Mouse (Mus musculus): ENCODE measurements at regions not wholly inside any gene's neighbourhood (a gene's known extent, or its start where the extent isn't known, plus 50 kb on each side); places are given as distances from the start of the nearest gene placed in this dataset.
A peak's percentile ranks its signal among the peaks of the same experiment; 100 is the strongest.

- no peak overlapping the region for H3K4me2 ChIP-seq (ENCODE audit: low read length)
- TF ChIP-seq CTCF (IDR thresholded peaks at IDR 0.05; ENCODE audit: low read depth) = no peak
- H3K27ac ChIP-seq = no peak overlapping the region
- H3K9ac ChIP-seq (ENCODE audit: low read depth, low read length) = no peak overlapping the region
- H3K9me3 ChIP-seq (replicated peaks; ENCODE audit: low read length) = no peaks in the 10 kb centered on the region
- no peak overlapping the region for H3K4me3 ChIP-seq (replicated peaks; ENCODE audit: low read depth, low read length)
- H3K4me1 ChIP-seq (replicated peaks; ENCODE audit: insufficient read depth, low read length) = no peaks in the 10 kb centered on the region
- ATAC-seq (replicated peaks; ENCODE audit: low FRiP score, low read depth) = no peak
- H3K36me3 ChIP-seq (ENCODE audit: insufficient read depth, low read length) = no peaks in the 10 kb centered on the region
- H3K27me3 ChIP-seq (ENCODE audit: insufficient read depth, low read length) = no peaks in the 10 kb centered on the region
- no peak for DNase-seq (ENCODE audit: low spot score)
- WGBS = 81% methylated on average over 5 of the region's 5 CpGs
These were observed 85.0 kb downstream of the Glrx3 start for GRCm38 (mm10) chr7:137522450-137522849.

DNA sequence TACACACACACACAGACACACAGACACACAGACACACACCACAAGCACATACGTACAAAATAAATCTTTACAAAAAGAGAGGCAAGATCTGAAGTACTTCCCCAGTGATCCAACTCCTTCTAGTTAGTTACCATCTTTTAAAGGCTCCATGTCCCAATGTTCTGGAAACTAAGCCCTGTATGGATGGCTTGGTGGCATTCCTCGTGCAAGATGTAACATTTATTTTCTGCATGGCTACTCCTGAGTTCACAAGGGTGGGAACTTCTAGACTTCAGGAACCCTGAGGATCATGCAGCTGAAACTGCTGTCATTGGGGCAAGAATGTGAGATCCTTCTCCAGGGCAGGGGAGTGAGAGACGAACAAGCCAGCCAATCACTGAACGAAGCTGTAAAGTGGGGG lies 96.1 kb downstream of the Glrx3 start:
- no peak overlapping the region for H3K27ac ChIP-seq
- no peaks in the 10 kb centered on the region for H3K27me3 ChIP-seq (ENCODE audit: insufficient read depth, low read length)
- 72% methylated on average over 4 of the region's 4 CpGs for WGBS
- ATAC-seq (replicated peaks; ENCODE audit: low FRiP score, low read depth) = no peak
- H3K4me1 ChIP-seq (replicated peaks; ENCODE audit: insufficient read depth, low read length) = no peaks in the 10 kb centered on the region
- TF ChIP-seq CTCF (IDR thresholded peaks at IDR 0.05; ENCODE audit: low read depth) = no peak
- no peaks in the 10 kb centered on the region for H3K36me3 ChIP-seq (ENCODE audit: insufficient read depth, low read length)
- no peak overlapping the region for H3K9ac ChIP-seq (ENCODE audit: low read depth, low read length)
- H3K9me3 ChIP-seq (replicated peaks; ENCODE audit: low read length) = no peaks in the 10 kb centered on the region
- no peak for DNase-seq (ENCODE audit: low spot score)
- H3K4me2 ChIP-seq (ENCODE audit: low read length) = no peak overlapping the region
- H3K4me3 ChIP-seq (replicated peaks; ENCODE audit: low read depth, low read length) = no peak overlapping the region

DNA sequence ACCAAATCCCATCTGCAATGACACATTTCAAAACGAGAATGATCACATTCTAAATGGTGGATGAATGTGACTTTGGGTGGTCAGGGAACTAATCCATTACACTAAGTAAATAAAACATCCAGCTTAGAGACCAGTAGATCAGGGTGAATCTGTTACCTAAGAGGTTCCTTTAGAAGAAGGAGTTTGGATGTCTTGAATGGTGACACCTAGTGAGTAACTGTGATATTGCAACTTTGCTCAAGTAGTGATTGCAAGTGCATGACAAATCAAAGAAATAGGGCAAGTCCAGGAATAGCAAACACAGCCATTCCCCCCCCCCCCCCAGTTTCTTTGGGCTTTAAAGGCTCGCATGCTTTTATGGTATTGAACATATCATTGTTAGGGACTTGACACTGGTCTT lies 112.6 kb downstream of the Glrx3 start:
- Histone ChIP-seq H3K4me3 (replicated peaks; ENCODE audit: low read depth, low read length) (no peak overlapping the region), H3K4me1 (replicated peaks; ENCODE audit: insufficient read depth, low read length) (no peaks in the 10 kb centered on the region), H3K9me3 (replicated peaks; ENCODE audit: low read length) (no peaks in the 10 kb centered on the region), H3K27ac (no peak overlapping the region), H3K36me3 (ENCODE audit: insufficient read depth, low read length) (no peaks in the 10 kb centered on the region), H3K9ac (ENCODE audit: low read depth, low read length) (no peak overlapping the region), H3K27me3 (ENCODE audit: insufficient read depth, low read length) (no peaks in the 10 kb centered on the region), H3K4me2 (ENCODE audit: low read length) (no peak overlapping the region)
- TF ChIP-seq CTCF (IDR thresholded peaks at IDR 0.05; ENCODE audit: low read depth) = peak; percentile 71
- ATAC-seq (replicated peaks; ENCODE audit: low FRiP score, low read depth) = no peak
- WGBS = 31% methylated on average over 2 of the region's 2 CpGs
- peak; percentile 59 for DNase-seq (ENCODE audit: low spot score)

GRCm38 (mm10) chr7:137552551-137553198 lies 115.3 kb downstream of the Glrx3 start:
- Histone ChIP-seq H3K27ac (peak overlapping the region; percentile 72), H3K4me3 (replicated peaks; ENCODE audit: low read depth, low read length) (no peak overlapping the region), H3K27me3 (ENCODE audit: insufficient read depth, low read length) (no peaks in the 10 kb centered on the region), H3K4me1 (replicated peaks; ENCODE audit: insufficient read depth, low read length) (no peaks in the 10 kb centered on the region), H3K36me3 (ENCODE audit: insufficient read depth, low read length) (no peaks in the 10 kb centered on the region), H3K9ac (ENCODE audit: low read depth, low read length) (no peak overlapping the region), H3K4me2 (ENCODE audit: low read length) (0 out of 2 replicates have a peak overlapping the region, but pooled peaks have one; percentile 21), H3K9me3 (replicated peaks; ENCODE audit: low read length) (no peaks in the 10 kb centered on the region)
- no peak for TF ChIP-seq CTCF (IDR thresholded peaks at IDR 0.05; ENCODE audit: low read depth)
- ATAC-seq (replicated peaks; ENCODE audit: low FRiP score, low read depth) = no peak; the same call in 1 of the 2 replicates
- DNase-seq (ENCODE audit: low spot score) = peak; percentile 7
- 50% methylated on average over 5 of the region's 5 CpGs for WGBS

- ATAC-seq (replicated peaks; ENCODE audit: low FRiP score, low read depth) (no peak), DNase-seq (ENCODE audit: low spot score) (no peak)
- no peak for TF ChIP-seq CTCF (IDR thresholded peaks at IDR 0.05; ENCODE audit: low read depth)
- Histone ChIP-seq H3K9me3 (replicated peaks; ENCODE audit: low read length) (no peaks in the 10 kb centered on the region), H3K9ac (ENCODE audit: low read depth, low read length) (no peak overlapping the region), H3K36me3 (ENCODE audit: insufficient read depth, low read length) (no peaks in the 10 kb centered on the region), H3K27me3 (ENCODE audit: insufficient read depth, low read length) (no peaks in the 10 kb centered on the region), H3K27ac (no peak overlapping the region), H3K4me1 (replicated peaks; ENCODE audit: insufficient read depth, low read length) (no peaks in the 10 kb centered on the region), H3K4me3 (replicated peaks; ENCODE audit: low read depth, low read length) (no peak overlapping the region), H3K4me2 (ENCODE audit: low read length) (no peak overlapping the region)
- 76% methylated on average over 2 of the region's 2 CpGs for WGBS
These were observed 118.1 kb downstream of the Glrx3 start for GRCm38 (mm10) chr7:137555481-137555880.

DNA sequence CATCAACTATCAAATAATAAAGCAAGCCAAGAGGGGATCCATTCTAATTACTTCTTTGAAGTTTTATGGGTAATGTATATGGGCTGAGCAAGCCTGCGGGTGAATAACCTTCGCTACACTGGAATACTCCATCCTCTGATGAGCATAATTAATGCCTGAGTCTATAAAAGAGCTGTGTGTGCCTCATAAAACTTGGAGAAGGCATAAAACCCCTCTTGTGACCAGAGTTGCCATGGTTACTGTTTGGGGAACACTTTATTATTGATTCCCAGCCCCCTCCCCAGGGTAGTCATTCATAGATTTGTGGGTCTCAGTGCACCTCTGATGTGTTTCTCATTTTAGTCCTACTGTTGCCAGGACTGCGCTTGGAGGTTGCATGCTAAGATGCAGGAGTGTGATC lies 120.0 kb downstream of the Glrx3 start:
- WGBS = 61% methylated on average over 3 of the region's 3 CpGs
- DNase-seq (ENCODE audit: low spot score) (no peak), ATAC-seq (replicated peaks; ENCODE audit: low FRiP score, low read depth) (no peak)
- no peaks in the 10 kb centered on the region for H3K36me3 ChIP-seq (ENCODE audit: insufficient read depth, low read length)
- H3K4me2 ChIP-seq (ENCODE audit: low read length) = no peak overlapping the region
- H3K9me3 ChIP-seq (replicated peaks; ENCODE audit: low read length) = no peaks in the 10 kb centered on the region
- no peak overlapping the region for H3K9ac ChIP-seq (ENCODE audit: low read depth, low read length)
- H3K4me3 ChIP-seq (replicated peaks; ENCODE audit: low read depth, low read length) = no peak overlapping the region
- no peak for TF ChIP-seq CTCF (IDR thresholded peaks at IDR 0.05; ENCODE audit: low read depth)
- H3K27me3 ChIP-seq (ENCODE audit: insufficient read depth, low read length) = no peaks in the 10 kb centered on the region
- no peak overlapping the region for H3K27ac ChIP-seq
- H3K4me1 ChIP-seq (replicated peaks; ENCODE audit: insufficient read depth, low read length) = no peaks in the 10 kb centered on the region

- Histone ChIP-seq H3K27me3 (ENCODE audit: insufficient read depth, low read length) (no peaks in the 10 kb centered on the region), H3K9ac (ENCODE audit: low read depth, low read length) (no peak overlapping the region), H3K4me1 (replicated peaks; ENCODE audit: insufficient read depth, low read length) (no peaks in the 10 kb centered on the region), H3K9me3 (replicated peaks; ENCODE audit: low read length) (no peaks in the 10 kb centered on the region), H3K27ac (no peak overlapping the region), H3K4me3 (replicated peaks; ENCODE audit: low read depth, low read length) (no peak overlapping the region), H3K4me2 (ENCODE audit: low read length) (no peak overlapping the region), H3K36me3 (ENCODE audit: insufficient read depth, low read length) (no peaks in the 10 kb centered on the region)
- DNase-seq (ENCODE audit: low spot score) (no peak), ATAC-seq (replicated peaks; ENCODE audit: low FRiP score, low read depth) (no peak)
- no peak for TF ChIP-seq CTCF (IDR thresholded peaks at IDR 0.05; ENCODE audit: low read depth)
- 86% methylated on average over 3 of the region's 3 CpGs for WGBS
These were observed 121.5 kb downstream of the Glrx3 start for GRCm38 (mm10) chr7:137558871-137559270.
